Mouse (Mus musculus) myocyte (in vitro differentiated cells): ENCODE measurements at regions not wholly inside any gene's neighbourhood (a gene's known extent, or its start where the extent isn't known, plus 50 kb on each side); places are given as distances from the start of the nearest gene placed in this dataset.

ENCODE experiments used
- H3K27me3 ChIP-seq: one replicate; pipeline ENCODE4 v1.6.1; 2011; ENCODE audit not compliant: control insufficient read depth, insufficient read depth, insufficient read length
- H3K36me3 ChIP-seq: one replicate; pipeline ENCODE4 v1.6.1; 2011; ENCODE audit not compliant: control insufficient read depth, insufficient read depth
- H3K4me2 ChIP-seq: one replicate; pipeline ENCODE4 v1.6.1; 2011; ENCODE audit warnings: low read depth, control low read depth
- H3K4me3 ChIP-seq: one replicate; pipeline ENCODE4 v1.5.1; 2011; ENCODE audit warnings: mild to moderate bottlenecking, control low read depth, moderate library complexity
- H3K79me2 ChIP-seq: one replicate; pipeline ENCODE4 v1.6.1; 2011; ENCODE audit not compliant: control insufficient read depth, insufficient read depth
- H3ac ChIP-seq: one replicate; pipeline ENCODE4 v1.6.1; 2011; ENCODE audit not compliant: control insufficient read depth, insufficient read length
- CEBPB ChIP-seq: IDR thresholded peaks from 2 replicates; pipeline ENCODE4 v1.6.1; 2011; ENCODE audit warnings: mild to moderate bottlenecking, moderate library complexity; ENCODE audit not compliant: poor library complexity, insufficient read depth, severe bottlenecking
- E2F4 ChIP-seq: IDR thresholded peaks from one replicate; pipeline ENCODE4 v1.6.1; 2011; ENCODE audit warnings: mild to moderate bottlenecking, control low read depth, moderate library complexity; ENCODE audit not compliant: insufficient read depth
- MAX ChIP-seq: IDR thresholded peaks from one replicate; pipeline ENCODE4 v1.6.1; 2011; ENCODE audit warnings: low read depth, mild to moderate bottlenecking, control low read depth
- MYOD1 ChIP-seq, 3 experiments: IDR thresholded peaks; one replicate each; pipeline ENCODE4 v1.6.1; 2011; ENCODE audit warnings: control low read depth in 2 of 3, low read depth in 2 of 3, mild to moderate bottlenecking in 2 of 3, moderate library complexity in 1 of 3; ENCODE audit not compliant: insufficient read length in 2 of 3, control insufficient read depth in 1 of 3
- MYOG ChIP-seq, 3 experiments: IDR thresholded peaks; one replicate each; pipeline ENCODE4 v1.6.1; 2011; ENCODE audit warnings: control low read depth in 2 of 3, low read depth in 2 of 3, mild to moderate bottlenecking in 2 of 3; ENCODE audit not compliant: insufficient read length in 2 of 3, control insufficient read depth in 1 of 3, insufficient read depth in 1 of 3
- POLR2A ChIP-seq: IDR thresholded peaks from one replicate; pipeline ENCODE4 v1.6.1; 2011; ENCODE audit warnings: low read depth, mild to moderate bottlenecking, control low read depth, moderate library complexity; ENCODE audit not compliant: insufficient read length
- POLR2AphosphoS2 ChIP-seq: IDR thresholded peaks from one replicate; pipeline ENCODE4 v1.6.1; 2011; ENCODE audit warnings: low read depth, control low read depth; ENCODE audit not compliant: insufficient read length
- REST ChIP-seq: IDR thresholded peaks from one replicate; pipeline ENCODE4 v1.6.1; 2011; ENCODE audit warnings: mild to moderate bottlenecking, control low read depth, moderate library complexity; ENCODE audit not compliant: insufficient read depth, insufficient read length
- SRF ChIP-seq: IDR thresholded peaks from one replicate; pipeline ENCODE4 v1.6.1; 2011; ENCODE audit warnings: low read depth; ENCODE audit not compliant: control insufficient read depth, insufficient read length
- TCF12 ChIP-seq: IDR thresholded peaks from one replicate; pipeline ENCODE4 v1.6.1; 2011; ENCODE audit warnings: mild to moderate bottlenecking, control low read depth; ENCODE audit not compliant: poor library complexity, insufficient read depth, severe bottlenecking
- TCF3 ChIP-seq: IDR thresholded peaks from one replicate; pipeline ENCODE4 v1.6.1; 2011; ENCODE audit warnings: low read depth, control low read depth; ENCODE audit not compliant: insufficient read length
- USF1 ChIP-seq: IDR thresholded peaks from one replicate; pipeline ENCODE4 v1.6.1; 2011; ENCODE audit warnings: low read depth, mild to moderate bottlenecking, control low read depth, moderate library complexity

- H3K36me3 ChIP-seq = no peaks in the 10 kb centered on the region
- no peak for TF ChIP-seq POLR2A
- TF ChIP-seq CEBPB = no peak
- TF ChIP-seq USF1 = no peak
- TF ChIP-seq REST = no peak
- TF ChIP-seq POLR2AphosphoS2 = no peak
- no peak for TF ChIP-seq MAX
- no peak for TF ChIP-seq TCF3
- no peak for TF ChIP-seq TCF12
- no peak for TF ChIP-seq SRF
- TF ChIP-seq MYOD1 (IDR thresholded peaks at IDR 0.05; ENCODE audit: control insufficient read depth in 1 of 3, insufficient read length in 2 of 3, low read depth in 2 of 3) = no peak
- TF ChIP-seq E2F4 = no peak
- TF ChIP-seq MYOG (IDR thresholded peaks at IDR 0.05; ENCODE audit: control insufficient read depth in 1 of 3, insufficient read depth in 1 of 3, insufficient read length in 2 of 3, low read depth in 2 of 3) = no peak
- H3K27me3 ChIP-seq = no peaks in the 10 kb centered on the region
- H3K4me2 ChIP-seq = no peak overlapping the region
- H3ac ChIP-seq = no peak overlapping the region
- H3K4me3 ChIP-seq = no peak overlapping the region
- no peaks in the 10 kb centered on the region for H3K79me2 ChIP-seq
These were observed 94.0 kb downstream of the Sall1 start for GRCm38 (mm10) chr8:88949975-88950374.

GRCm38 (mm10) chr8:88948981-88949380 is 95.0 kb downstream of the Sall1 start:
- H3K36me3 ChIP-seq = no peaks in the 10 kb centered on the region
- H3ac ChIP-seq = no peak overlapping the region
- no peak overlapping the region for H3K4me2 ChIP-seq
- H3K79me2 ChIP-seq = no peaks in the 10 kb centered on the region
- H3K4me3 ChIP-seq = no peak overlapping the region
- TF ChIP-seq CEBPB = no peak
- no peak for TF ChIP-seq TCF12
- no peak for TF ChIP-seq MAX
- TF ChIP-seq REST = no peak
- no peak for TF ChIP-seq POLR2AphosphoS2
- no peak for TF ChIP-seq MYOG (IDR thresholded peaks at IDR 0.05; ENCODE audit: control insufficient read depth in 1 of 3, insufficient read depth in 1 of 3, insufficient read length in 2 of 3, low read depth in 2 of 3)
- no peak for TF ChIP-seq TCF3
- no peak for TF ChIP-seq POLR2A
- TF ChIP-seq MYOD1 (IDR thresholded peaks at IDR 0.05; ENCODE audit: control insufficient read depth in 1 of 3, insufficient read length in 2 of 3, low read depth in 2 of 3) = no peak
- TF ChIP-seq USF1 = no peak
- no peak for TF ChIP-seq SRF
- H3K27me3 ChIP-seq = no peaks in the 10 kb centered on the region

GRCm38 (mm10) chr8:88948328-88948727 is 95.6 kb downstream of the Sall1 start:
- no peak overlapping the region for H3K4me2 ChIP-seq
- no peak for TF ChIP-seq CEBPB
- TF ChIP-seq MAX = no peak
- TF ChIP-seq POLR2AphosphoS2 = no peak
- TF ChIP-seq REST = no peak
- no peak for TF ChIP-seq TCF12
- TF ChIP-seq MYOG (IDR thresholded peaks at IDR 0.05; ENCODE audit: control insufficient read depth in 1 of 3, insufficient read depth in 1 of 3, insufficient read length in 2 of 3, low read depth in 2 of 3) = no peak
- no peak for TF ChIP-seq USF1
- no peak for TF ChIP-seq SRF
- TF ChIP-seq MYOD1 (IDR thresholded peaks at IDR 0.05; ENCODE audit: control insufficient read depth in 1 of 3, insufficient read length in 2 of 3, low read depth in 2 of 3) = no peak
- TF ChIP-seq E2F4 = no peak
- no peak for TF ChIP-seq POLR2A
- TF ChIP-seq TCF3 = no peak
- H3K27me3 ChIP-seq = no peaks in the 10 kb centered on the region
- H3K4me3 ChIP-seq = no peak overlapping the region
- no peaks in the 10 kb centered on the region for H3K36me3 ChIP-seq
- H3K79me2 ChIP-seq = no peaks in the 10 kb centered on the region
- no peak overlapping the region for H3ac ChIP-seq

GRCm38 (mm10) chr8:88947384-88947783 is 96.6 kb downstream of the Sall1 start:
- H3K4me2 ChIP-seq = no peak overlapping the region
- no peaks in the 10 kb centered on the region for H3K79me2 ChIP-seq
- H3K27me3 ChIP-seq = no peaks in the 10 kb centered on the region
- TF ChIP-seq MYOD1 (IDR thresholded peaks at IDR 0.05; ENCODE audit: control insufficient read depth in 1 of 3, insufficient read length in 2 of 3, low read depth in 2 of 3) (no peak), REST (no peak), POLR2AphosphoS2 (no peak), SRF (no peak), CEBPB (no peak), USF1 (no peak), E2F4 (no peak), MYOG (IDR thresholded peaks at IDR 0.05; ENCODE audit: control insufficient read depth in 1 of 3, insufficient read depth in 1 of 3, insufficient read length in 2 of 3, low read depth in 2 of 3) (no peak), MAX (no peak), POLR2A (no peak), TCF12 (no peak), TCF3 (no peak)
- H3K36me3 ChIP-seq = no peaks in the 10 kb centered on the region
- H3K4me3 ChIP-seq = no peak overlapping the region
- H3ac ChIP-seq = no peak overlapping the region
